Mouse (Mus musculus): ENCODE results near the gene Speer4c. TPM values are rescaled to one million over a fixed set of nuclear protein-coding genes. Genes with fewer than 3 reads are reported as not detected.

Gene Speer4c
- total RNA-seq, 1 experiment from 2014 or later: not detected

Other genes with a start within 250 kb of the Speer4c start
- gene Gm21149, start 237.7 kb downstream of the Speer4c start, total RNA-seq (2017): not detected in 2 replicates
- not detected in 2 replicates for gene Gm21190, start 185.0 kb downstream of the Speer4c start, total RNA-seq (2017)
- not detected in 2 replicates for gene Gm21083, start 136.9 kb downstream of the Speer4c start, total RNA-seq (2017)
- gene Speer4d, start 95.2 kb downstream of the Speer4c start, total RNA-seq (2017): not detected in 2 replicates
- gene 4930572O03Rik, start 57.2 kb downstream of the Speer4c start, total RNA-seq (2017): not detected in 2 replicates
- 0.09 and 0.34 TPM in 2 replicates for gene Cacna2d1, start 220.4 kb upstream of the Speer4c start, total RNA-seq (2017)